Mouse (Mus musculus) forebrain, postnatal 0 days (tissue): Measurements from ENCODE around the gene Nup133. TPM values are rescaled to one million over a fixed set of nuclear protein-coding genes. Genes with fewer than 3 reads are reported as not detected.
A peak's percentile ranks its signal among the peaks of the same experiment; 100 is the strongest.

ENCODE experiments used
- ATAC-seq: fragments of 200-750 bp; cut with Nextera tagmentation; 2 replicates; pipeline ENCODE4 v1.8.0; 2017; ENCODE audit warnings: mild to moderate bottlenecking, moderate library complexity
- DNase-seq: peaks from one replicate; pipeline ENCODE4 v3.0.0-alpha.2; 2015
- H3K27ac ChIP-seq: fragments of 300-500 bp; sonication (generic); 2 replicates; pipeline ENCODE4 v1.5.1; 2014; ENCODE audit warnings: low read depth, mild to moderate bottlenecking, antibody characterized with exemption, low read length, moderate library complexity, mixed read lengths
- H3K27me3 ChIP-seq: fragments of 300-500 bp; sonication (generic); 2 replicates; pipeline ENCODE4 v1.6.1; 2014; ENCODE audit warnings: mild to moderate bottlenecking, low read length, mixed read lengths; ENCODE audit not compliant: insufficient read depth
- H3K36me3 ChIP-seq: fragments of 300-500 bp; sonication (generic); 2 replicates; pipeline ENCODE4 v1.6.1; 2014; ENCODE audit warnings: mild to moderate bottlenecking, moderate library complexity; ENCODE audit not compliant: insufficient read depth
- H3K4me1 ChIP-seq: fragments of 300-500 bp; sonication (generic); 2 replicates; pipeline ENCODE4 v1.6.1; 2014; ENCODE audit warnings: antibody characterized with exemption; ENCODE audit not compliant: insufficient read depth
- H3K4me2 ChIP-seq: fragments of 300-500 bp; sonication (generic); 2 replicates; pipeline ENCODE4 v1.6.1; 2014; ENCODE audit warnings: low read depth, mild to moderate bottlenecking, moderate library complexity
- H3K4me3 ChIP-seq: fragments of 300-500 bp; sonication (generic); 2 replicates; pipeline ENCODE4 v1.5.1; 2014; ENCODE audit warnings: low read depth, low read length, mixed read lengths
- H3K9ac ChIP-seq: fragments of 300-500 bp; sonication (generic); 2 replicates; pipeline ENCODE4 v1.6.1; 2014; ENCODE audit warnings: mild to moderate bottlenecking
- H3K9me3 ChIP-seq: fragments of 300-500 bp; sonication (generic); 2 replicates; pipeline ENCODE4 v1.6.1; 2016; ENCODE audit warnings: low read length
- CTCF ChIP-seq: sonication (generic); IDR thresholded peaks from 2 replicates; pipeline ENCODE4 v1.5.1; 2016; ENCODE audit warnings: antibody characterized with exemption, control low read depth, low read depth
- WGBS: fragments of 180-500 bp; shearing (Covaris S2); extraction: QIAGEN DNeasy Blood & Tissue Kit; methylation state at CpG from one replicate; pipeline ENCODE4 v1.1.7; 2014; 5-methylcytosine and 5-hydroxymethylcytosine counted together
- polyA plus RNA-seq: library from polyadenylated mRNA; unstranded; fragments of >200 nt; fragmentation: Nextera tagmentation; extraction: Ambion mirVana; gene quantifications from 2 replicates; pipeline ENCODE4 v1.2.1, GENCODE M21; 2015
- total RNA-seq: library from RNA; depleted of rRNA; stranded (reverse); fragments of >200 nt; gene quantifications from 2 replicates; pipeline ENCODE4 v1.2.3, GENCODE M21; 2014

Gene Nup133
- total and polyA plus RNA-seq, 2 experiments from 2014 or later: 17.3 to 31.8 TPM

DNA sequence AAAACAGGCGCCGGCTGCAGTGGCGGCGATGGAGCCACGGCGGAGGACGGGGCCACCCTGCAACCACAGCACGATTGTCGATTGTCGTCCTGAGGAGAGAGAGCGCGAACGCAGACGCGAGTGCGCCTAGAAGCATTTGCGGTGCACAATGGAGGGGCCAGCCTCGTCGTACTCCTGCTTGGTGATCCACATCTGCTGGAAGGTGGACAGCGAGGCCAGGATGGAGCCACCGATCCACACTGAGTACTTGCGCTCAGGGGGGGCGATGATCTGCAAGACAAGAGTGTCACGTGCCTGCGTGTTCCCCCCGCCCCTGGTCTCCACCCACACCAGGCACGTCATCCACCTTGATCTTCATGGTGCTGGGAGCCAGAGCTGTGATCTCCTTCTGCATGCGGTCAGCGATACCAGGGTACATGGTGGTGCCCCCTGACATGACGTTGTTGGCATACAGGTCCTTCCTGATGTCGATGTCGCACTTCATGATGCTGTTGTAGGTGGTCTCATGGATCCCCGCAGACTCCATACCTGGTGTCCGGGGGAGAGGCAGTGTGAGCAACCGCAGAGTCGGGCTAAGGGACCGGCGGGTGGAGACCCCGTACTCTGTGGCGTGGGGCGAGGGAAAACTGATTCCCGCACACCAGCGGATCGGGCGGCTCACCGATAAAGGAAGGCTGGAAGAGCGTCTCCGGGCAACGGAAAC is 57.0 kb downstream of the Nup133 start:
- H3K27me3 ChIP-seq: peaks cover 29% of the 10 kb centered on the region
- ATAC-seq: peak; percentile 90
- H3K4me1 ChIP-seq: peaks cover 11% of the 10 kb centered on the region; the same call in 1 of the 2 replicates
- peak overlapping the region; percentile 72 for H3K4me2 ChIP-seq
- no peak for TF ChIP-seq CTCF
- no peaks in the 10 kb centered on the region for H3K9me3 ChIP-seq
- WGBS: 3% methylated on average over 49 of the region's 49 CpGs
- H3K36me3 ChIP-seq: no peaks in the 10 kb centered on the region
- peak overlapping the region; percentile 41 for H3K4me3 ChIP-seq
- peak overlapping the region; percentile 66 for H3K9ac ChIP-seq
- peak; percentile 89 for DNase-seq
- H3K27ac ChIP-seq: peak overlapping the region; percentile 74

DNA sequence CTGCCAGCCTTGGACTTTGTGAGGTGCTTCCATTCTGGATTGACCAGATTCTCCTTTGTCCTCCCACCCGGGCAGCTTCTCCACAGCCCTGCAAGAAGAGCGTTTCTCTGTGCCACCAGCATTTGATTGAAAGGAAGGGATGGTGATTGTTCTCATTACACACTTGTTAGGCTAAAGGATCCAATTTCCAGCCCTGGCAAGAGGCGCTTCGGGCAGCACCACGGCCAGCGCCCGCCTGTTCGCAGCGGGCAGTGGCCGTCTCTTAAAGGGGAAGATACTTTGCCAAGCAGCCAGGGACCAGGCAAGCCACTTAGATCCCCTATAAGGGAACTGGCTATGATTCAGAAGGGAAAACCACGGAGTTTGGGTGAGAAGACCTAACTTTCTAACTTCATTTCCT is 57.8 kb downstream of the Nup133 start:
- Histone ChIP-seq H3K9ac (peak overlapping the region; percentile 66), H3K27ac (peak overlapping the region; percentile 74), H3K4me3 (peak overlapping the region; percentile 41), H3K9me3 (no peaks in the 10 kb centered on the region), H3K36me3 (no peaks in the 10 kb centered on the region), H3K4me2 (peak overlapping the region; percentile 72), H3K4me1 (peaks cover 11% of the 10 kb centered on the region; the same call in 1 of the 2 replicates), H3K27me3 (peaks cover 29% of the 10 kb centered on the region)
- TF ChIP-seq CTCF: no peak
- DNase-seq: peak; percentile 61
- ATAC-seq: peak; percentile 7; the same call in 1 of the 2 replicates
- 2% methylated on average over 11 of the region's 11 CpGs for WGBS

DNA sequence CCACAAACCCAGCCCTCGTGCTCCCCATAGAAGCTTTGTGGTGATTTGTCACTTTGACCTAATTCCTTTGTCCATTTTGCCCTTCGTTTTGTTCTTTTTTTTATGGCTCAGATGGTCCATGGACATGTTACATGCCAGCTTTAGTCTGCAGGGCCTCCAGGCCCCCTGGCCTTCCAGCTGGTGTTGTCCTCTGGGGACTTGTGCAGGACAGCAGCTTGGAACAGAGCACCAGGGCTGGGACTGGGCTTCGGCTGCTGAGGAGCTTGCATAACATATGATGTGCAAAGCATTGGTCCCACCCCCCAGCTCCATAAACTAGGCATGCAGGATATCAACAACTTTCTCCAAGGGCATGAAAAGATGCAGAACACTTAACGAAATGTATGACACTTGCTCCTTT is 59.3 kb downstream of the Nup133 start:
- Histone ChIP-seq H3K4me3 (no peak overlapping the region), H3K9ac (no peak overlapping the region), H3K27me3 (peaks cover 26% of the 10 kb centered on the region), H3K4me2 (no peak overlapping the region), H3K9me3 (no peaks in the 10 kb centered on the region), H3K36me3 (no peaks in the 10 kb centered on the region), H3K4me1 (peaks cover 16% of the 10 kb centered on the region), H3K27ac (no peak overlapping the region)
- ATAC-seq (no peak), DNase-seq (no peak)
- TF ChIP-seq CTCF: no peak
- 76% methylated on average over 4 of the region's 4 CpGs for WGBS

- no peak for TF ChIP-seq CTCF
- Histone ChIP-seq H3K4me3 (no peak overlapping the region), H3K27me3 (peaks cover 9% of the 10 kb centered on the region; the same call in 1 of the 2 replicates), H3K9me3 (no peaks in the 10 kb centered on the region), H3K36me3 (no peaks in the 10 kb centered on the region), H3K9ac (no peak overlapping the region), H3K27ac (no peak overlapping the region), H3K4me1 (peaks cover 25% of the 10 kb centered on the region), H3K4me2 (no peak overlapping the region)
- 88% methylated on average over 2 of the region's 2 CpGs for WGBS
- DNase-seq: no peak
- ATAC-seq: no peak
Observed at GRCm38 (mm10) chr8:123887956-123888355, 61.1 kb downstream of the Nup133 start.

DNA sequence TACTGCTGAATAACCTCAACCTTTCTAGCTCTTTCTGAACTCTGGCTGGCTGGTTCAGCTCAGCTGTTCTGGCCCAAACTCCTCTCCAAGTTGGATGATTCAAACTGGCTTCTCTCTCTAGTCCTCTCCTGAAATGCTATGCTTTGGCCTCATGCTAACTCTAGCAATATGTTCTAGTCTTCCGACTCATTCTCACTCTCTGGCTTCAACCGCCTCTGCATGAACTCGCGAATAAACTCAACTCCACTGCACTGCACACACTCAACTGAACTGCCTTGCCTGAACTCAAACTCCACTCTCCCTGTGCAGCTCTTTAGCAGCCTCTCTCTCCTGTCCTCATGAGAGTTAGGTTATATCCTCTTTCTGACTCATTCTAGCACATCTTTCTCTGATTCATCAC is 61.9 kb downstream of the Nup133 start:
- Histone ChIP-seq H3K27me3 (peaks cover 5% of the 10 kb centered on the region; the same call in 1 of the 2 replicates), H3K9me3 (no peaks in the 10 kb centered on the region), H3K4me3 (no peak overlapping the region), H3K27ac (no peak overlapping the region), H3K9ac (no peak overlapping the region), H3K36me3 (no peaks in the 10 kb centered on the region), H3K4me2 (no peak overlapping the region), H3K4me1 (peaks cover 19% of the 10 kb centered on the region)
- no peak for DNase-seq
- no peak for ATAC-seq
- 92% methylated on average over 4 of the region's 4 CpGs for WGBS
- TF ChIP-seq CTCF: no peak

GRCm38 (mm10) chr8:123884721-123885565 is 64.1 kb downstream of the Nup133 start:
- WGBS: 6% methylated on average over 12 of the region's 14 CpGs
- no peak overlapping the region for H3K4me3 ChIP-seq
- no peaks in the 10 kb centered on the region for H3K9me3 ChIP-seq
- peaks cover 5% of the 10 kb centered on the region; the same call in 1 of the 2 replicates for H3K27me3 ChIP-seq
- TF ChIP-seq CTCF: 0 out of 2 replicates have a peak, but pooled peaks have one; percentile 12
- peak overlapping the region; percentile 85 for H3K27ac ChIP-seq
- H3K4me2 ChIP-seq: peak overlapping the region; percentile 36
- no peaks in the 10 kb centered on the region for H3K36me3 ChIP-seq
- H3K9ac ChIP-seq: peak overlapping the region; percentile 47
- peaks cover 13% of the 10 kb centered on the region for H3K4me1 ChIP-seq
- DNase-seq: peak; percentile 84
- peak; percentile 95 for ATAC-seq

GRCm38 (mm10) chr8:123883094-123883493 is 66.0 kb downstream of the Nup133 start:
- WGBS: 74% methylated on average over 4 of the region's 4 CpGs
- H3K9me3 ChIP-seq: no peaks in the 10 kb centered on the region

More at GRCm38 (mm10) chr8:123883094-123883493, 66.0 kb downstream of the Nup133 start:
- no peak overlapping the region for H3K4me3 ChIP-seq
- H3K9ac ChIP-seq: no peak overlapping the region
- DNase-seq: no peak
- H3K36me3 ChIP-seq: no peaks in the 10 kb centered on the region
- no peak for ATAC-seq
- peaks cover 13% of the 10 kb centered on the region for H3K4me1 ChIP-seq
- no peak overlapping the region for H3K27ac ChIP-seq
- no peak overlapping the region for H3K4me2 ChIP-seq
- no peaks in the 10 kb centered on the region for H3K27me3 ChIP-seq
- TF ChIP-seq CTCF: no peak
